Mouse (Mus musculus) testis, adult 2 months (tissue): ENCODE results near the gene Ccdc113.
A peak's percentile ranks its signal among the peaks of the same experiment; 100 is the strongest.

ENCODE experiments used
- CTCF ChIP-seq: fragments of 200-500 bp; IDR thresholded peaks from 2 replicates; pipeline ENCODE4 v1.5.1; 2012; ENCODE audit warnings: low read depth, mild to moderate bottlenecking, inconsistent platforms, low read length, moderate library complexity; ENCODE audit not compliant: control insufficient read depth, insufficient read depth, insufficient replicate concordance
- POLR2A ChIP-seq: fragments of 200-500 bp; IDR thresholded peaks from 2 replicates; pipeline ENCODE4 v1.6.1; 2012; ENCODE audit warnings: low read depth, mild to moderate bottlenecking, inconsistent platforms, low read length, moderate library complexity; ENCODE audit not compliant: control insufficient read depth

- peak; percentile 68 for TF ChIP-seq CTCF
- TF ChIP-seq POLR2A, result peak; percentile 30; the same call in 1 of the 2 replicates
Observed at GRCm38 (mm10) chr8:95488698-95489332, 45.1 kb upstream of the Ccdc113 start.
